Mouse (Mus musculus): Measurements from ENCODE around the gene S1pr2.

DNA sequence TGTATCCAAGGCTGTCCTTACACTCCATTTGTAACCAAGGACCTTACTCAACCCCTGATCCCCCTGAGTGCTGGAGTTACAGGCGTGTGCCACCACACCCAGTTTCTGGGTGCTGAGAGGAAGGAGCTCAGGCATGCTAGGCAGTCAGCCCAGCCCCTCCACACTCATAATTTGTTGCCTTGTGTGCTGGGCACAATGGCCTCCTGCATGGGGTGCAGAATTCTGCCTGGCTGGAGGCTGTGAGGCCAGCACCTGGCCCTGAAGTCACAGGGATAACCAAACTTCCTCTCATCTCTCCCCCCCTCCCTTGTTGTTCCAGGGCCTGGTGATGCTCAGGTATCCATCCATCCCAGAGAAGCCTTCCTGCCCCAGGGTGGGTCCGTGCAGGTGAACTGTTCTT is 42.0 kb upstream of the S1pr2 start:
- TF ChIP-seq FLI1 (IDR thresholded peaks at IDR 0.05; ENCODE audit: low read length) (no peak), GATA1 (IDR thresholded peaks at IDR 0.05; ENCODE audit: borderline replicate concordance, low read length) (no peak)

All from megakaryocyte, embryonic 14.5 days (primary cell).